Mouse (Mus musculus): Measurements from ENCODE around the gene Dnajc24. TPM values are rescaled to one million over a fixed set of nuclear protein-coding genes. Genes with fewer than 3 reads are reported as not detected.
A peak's percentile ranks its signal among the peaks of the same experiment; 100 is the strongest.

The Dnajc24 gene
- 44.1 and 44.2 TPM in 2 replicates for polyA plus RNA-seq (2016; fragmentation: Nextera tagmentation; extraction: Ambion mirVana)

DNA sequence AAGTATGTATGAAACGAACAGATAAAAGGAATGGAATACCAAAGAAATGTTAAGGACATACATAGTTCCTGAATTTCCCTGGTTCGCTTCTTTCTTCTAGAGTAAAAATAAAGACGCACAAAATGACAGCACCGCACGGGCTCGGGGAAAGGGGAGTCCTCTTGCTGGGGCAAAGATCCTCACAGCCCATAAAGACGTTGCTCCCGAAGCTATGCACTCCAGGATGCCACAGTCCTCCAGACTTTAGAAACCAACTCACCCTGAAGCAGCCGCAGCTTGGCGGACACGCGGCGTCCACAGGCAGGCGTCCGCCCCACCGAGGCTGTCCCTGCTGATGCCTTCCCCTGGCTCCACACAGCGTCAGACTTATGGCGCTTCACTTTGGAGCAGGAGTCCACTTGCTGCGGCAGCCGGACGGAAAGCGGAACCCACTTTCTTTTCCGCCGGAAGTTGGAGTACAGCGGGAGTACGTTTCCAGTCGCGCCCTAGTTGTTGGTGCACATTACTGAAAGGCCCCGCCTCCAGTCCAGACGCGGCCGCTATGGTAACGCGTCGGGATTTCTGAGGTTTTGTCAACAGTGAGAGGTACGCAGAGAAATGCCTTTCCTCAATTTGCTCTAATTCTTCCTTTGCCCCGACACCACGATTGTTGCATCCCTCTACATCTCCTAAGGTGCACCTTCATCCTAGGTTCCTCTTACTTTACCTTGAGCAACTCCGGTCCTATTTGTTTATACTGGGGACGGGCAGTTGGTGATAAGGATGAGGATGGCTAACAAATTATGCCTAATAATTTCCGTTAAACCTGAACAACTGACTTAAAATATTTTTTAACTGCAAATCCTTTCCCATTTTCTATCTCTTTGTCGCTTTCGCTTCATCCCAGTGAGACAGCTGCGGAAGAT is at the start of gene Dnajc24:
Dnajc24 (minus strand) TSS at position 715 of the 905 bp plus-strand sequence.
- Histone ChIP-seq H3K4me2 (replicated peaks) (peak within 1 kb of the TSS; percentile 66), H3K4me3 (peak within 1 kb of the TSS; percentile 79), H3K9ac (peak within 1 kb of the TSS; percentile 80), H3K27ac (no peak within 1 kb of the TSS), H3K9me3 (no peaks in the 10 kb centered on the region), H3K36me3 (no peaks in the 10 kb centered on the region), H3K27me3 (replicated peaks) (no peaks in the 10 kb centered on the region), H3K4me1 (peaks cover 5% of the 10 kb centered on the region)
- WGBS: 2% methylated on average over 44 of the region's 44 CpGs
- ATAC-seq (ENCODE audit: low FRiP score, low read depth): peak; percentile 96

DNA sequence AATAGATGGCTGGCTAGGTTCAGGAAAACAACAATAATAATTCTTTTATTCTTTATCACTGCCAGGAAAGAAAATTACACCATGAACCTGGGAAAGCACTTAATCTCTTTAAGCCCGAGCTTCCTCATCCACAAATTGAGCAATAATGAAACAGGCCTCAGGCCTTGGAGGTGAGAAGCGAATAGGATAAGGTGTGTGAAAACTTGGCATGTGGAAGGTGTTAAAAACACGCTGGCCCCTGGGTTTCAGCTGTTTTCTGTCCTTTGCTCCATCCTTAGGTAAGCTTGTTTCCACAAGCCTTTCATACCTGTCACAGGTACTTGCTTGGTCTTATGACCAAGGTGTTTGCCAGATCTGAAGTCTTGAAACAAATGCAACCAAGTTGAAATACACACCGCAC is 43.3 kb upstream of the Dnajc24 start:
- no peak overlapping the region for H3K9ac ChIP-seq
- ATAC-seq (ENCODE audit: low FRiP score, low read depth): no peak
- WGBS: 87% methylated on average over 4 of the region's 4 CpGs

DNA sequence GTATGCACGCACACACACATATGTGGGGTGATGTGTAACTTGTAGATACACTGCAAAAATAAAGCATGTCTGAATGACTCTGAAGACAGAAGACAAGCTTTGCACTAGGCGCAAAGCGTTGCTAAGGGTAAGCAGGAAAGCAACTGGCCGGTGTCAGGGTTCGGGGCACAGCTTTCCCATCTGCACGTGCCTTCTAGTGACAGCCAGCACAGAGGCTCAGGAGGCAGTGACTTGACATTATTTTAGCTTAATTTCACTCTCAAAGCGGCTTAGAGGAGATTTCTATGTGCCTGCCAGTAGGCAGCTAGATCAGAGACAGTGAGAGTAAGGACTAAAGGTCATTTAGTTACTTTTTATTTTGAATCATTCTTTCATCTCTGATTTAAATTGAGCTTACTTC is 39.1 kb upstream of the Dnajc24 start:
- no peaks in the 10 kb centered on the region for H3K9me3 ChIP-seq
- H3K27me3 ChIP-seq (replicated peaks): 0 out of 2 replicates have a peak, but pooled peaks cover 2% of the 10 kb centered on the region
- no peaks in the 10 kb centered on the region for H3K4me1 ChIP-seq
- H3K4me2 ChIP-seq (replicated peaks): no peak overlapping the region
- no peak overlapping the region for H3K4me3 ChIP-seq
- WGBS: 49% methylated on average over 7 of the region's 7 CpGs
- H3K27ac ChIP-seq: no peak overlapping the region
- H3K36me3 ChIP-seq: no peaks in the 10 kb centered on the region
- ATAC-seq (ENCODE audit: low FRiP score, low read depth): no peak
- no peak overlapping the region for H3K9ac ChIP-seq

More for the DNA sequence above, 43.3 kb upstream of the Dnajc24 start:
- no peaks in the 10 kb centered on the region for H3K9me3 ChIP-seq
- no peak overlapping the region for H3K4me2 ChIP-seq (replicated peaks)
- no peaks in the 10 kb centered on the region for H3K36me3 ChIP-seq
- H3K4me3 ChIP-seq: no peak overlapping the region
- H3K4me1 ChIP-seq: no peaks in the 10 kb centered on the region
- no peak overlapping the region for H3K27ac ChIP-seq
- H3K27me3 ChIP-seq (replicated peaks): 0 out of 2 replicates have a peak, but pooled peaks cover 10% of the 10 kb centered on the region

GRCm38 (mm10) chr2:106041961-106042360 is 38.6 kb upstream of the Dnajc24 start:
- ATAC-seq (ENCODE audit: low FRiP score, low read depth): no peak
- Histone ChIP-seq H3K27ac (no peak overlapping the region), H3K27me3 (replicated peaks) (peaks cover 5% of the 10 kb centered on the region; the same call in 1 of the 2 replicates), H3K9ac (no peak overlapping the region), H3K4me3 (no peak overlapping the region), H3K4me1 (no peaks in the 10 kb centered on the region), H3K9me3 (no peaks in the 10 kb centered on the region), H3K4me2 (replicated peaks) (no peak overlapping the region), H3K36me3 (no peaks in the 10 kb centered on the region)
- WGBS: 63% methylated on average over 5 of the region's 5 CpGs

DNA sequence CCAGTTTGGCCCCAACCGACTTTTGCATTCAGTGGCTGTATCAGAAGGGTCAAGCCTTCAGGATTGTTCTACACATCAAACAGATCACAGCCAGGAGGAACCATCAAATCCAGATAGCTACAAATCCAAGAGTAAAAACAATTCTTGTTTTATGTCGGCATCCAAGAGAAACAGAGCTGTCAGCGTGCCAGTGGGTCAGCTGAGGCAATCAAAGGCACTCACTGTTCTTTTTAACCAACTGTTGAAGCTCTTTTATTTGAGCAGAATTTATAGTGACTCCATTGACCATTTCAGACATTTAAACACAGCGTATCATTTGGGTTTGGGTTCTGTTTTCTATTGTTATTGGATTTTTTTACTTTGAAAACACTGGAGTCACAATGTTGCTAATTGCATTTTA is 34.9 kb upstream of the Dnajc24 start:
- Histone ChIP-seq H3K9me3 (no peaks in the 10 kb centered on the region), H3K4me1 (no peaks in the 10 kb centered on the region), H3K4me3 (no peak overlapping the region), H3K36me3 (no peaks in the 10 kb centered on the region), H3K4me2 (replicated peaks) (no peak overlapping the region), H3K27ac (no peak overlapping the region), H3K9ac (no peak overlapping the region), H3K27me3 (replicated peaks) (peaks cover 9% of the 10 kb centered on the region; the same call in 1 of the 2 replicates)
- no peak for ATAC-seq (ENCODE audit: low FRiP score, low read depth)
- 9% methylated on average over 4 of the region's 4 CpGs for WGBS

- Histone ChIP-seq H3K4me3 (no peak overlapping the region), H3K27ac (no peak overlapping the region), H3K4me1 (no peaks in the 10 kb centered on the region), H3K27me3 (replicated peaks) (no peaks in the 10 kb centered on the region), H3K4me2 (replicated peaks) (no peak overlapping the region), H3K36me3 (no peaks in the 10 kb centered on the region), H3K9ac (no peak overlapping the region), H3K9me3 (no peaks in the 10 kb centered on the region)
- 87% methylated on average over 3 of the region's 3 CpGs for WGBS
- ATAC-seq (ENCODE audit: low FRiP score, low read depth): no peak
Observed at GRCm38 (mm10) chr2:106024895-106025294, 21.5 kb upstream of the Dnajc24 start.

DNA sequence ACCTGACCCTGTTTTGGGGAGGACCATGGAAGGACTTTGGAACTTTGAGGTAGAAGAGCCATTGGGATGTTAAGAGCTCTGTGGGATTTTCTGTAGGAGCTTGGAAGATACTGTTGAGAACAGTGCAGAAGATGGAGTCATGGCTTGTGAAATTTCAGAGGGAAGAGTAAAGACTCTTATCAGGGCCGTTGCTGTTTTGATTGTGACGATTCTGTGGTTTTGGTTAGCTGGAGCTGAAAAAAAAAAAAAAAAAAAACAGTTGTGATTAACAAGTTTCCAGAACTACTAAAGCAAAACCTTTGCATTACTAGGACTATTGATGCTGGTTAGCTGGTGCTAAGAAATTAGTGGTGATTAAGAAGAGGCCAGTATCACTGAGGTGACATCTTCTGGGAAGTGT is 5.1 kb upstream of the Dnajc24 start:
- Histone ChIP-seq H3K9me3 (no peaks in the 10 kb centered on the region), H3K4me2 (replicated peaks) (no peak overlapping the region), H3K36me3 (no peaks in the 10 kb centered on the region), H3K27ac (no peak overlapping the region), H3K27me3 (replicated peaks) (no peaks in the 10 kb centered on the region), H3K9ac (no peak overlapping the region), H3K4me3 (no peak overlapping the region), H3K4me1 (no peaks in the 10 kb centered on the region)
- no peak for ATAC-seq (ENCODE audit: low FRiP score, low read depth)
- WGBS: 86% methylated on average over 2 of the region's 2 CpGs

DNA sequence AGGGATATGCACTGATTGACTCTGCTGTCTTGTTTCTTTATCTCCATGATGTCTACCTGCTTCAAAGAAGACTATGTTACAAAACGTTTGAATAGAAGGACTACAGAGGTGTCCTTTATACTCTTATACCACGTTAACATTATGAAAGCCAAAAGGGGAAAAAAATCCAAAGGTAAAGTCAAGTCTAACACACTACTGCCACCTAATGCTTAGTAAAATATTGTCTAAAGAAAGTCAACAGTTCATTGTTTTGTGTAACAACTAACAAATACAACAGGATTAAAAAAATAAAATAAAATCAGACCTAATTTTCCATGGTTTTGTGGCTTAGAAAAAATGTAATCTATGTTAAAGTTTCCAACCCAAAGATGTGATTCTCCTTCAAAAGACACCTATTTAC is 15.3 kb downstream of the Dnajc24 start:
- peaks cover 4% of the 10 kb centered on the region; the same call in 1 of the 2 replicates for H3K36me3 ChIP-seq
- no peak for ATAC-seq (ENCODE audit: low FRiP score, low read depth)
- H3K27me3 ChIP-seq (replicated peaks): no peaks in the 10 kb centered on the region
- no peak overlapping the region for H3K4me3 ChIP-seq
- H3K9ac ChIP-seq: no peak overlapping the region
- 32% methylated on average over 2 of the region's 2 CpGs for WGBS
- no peak overlapping the region for H3K27ac ChIP-seq
- peaks cover 7% of the 10 kb centered on the region; the same call in 1 of the 2 replicates for H3K9me3 ChIP-seq
- H3K4me1 ChIP-seq: no peaks in the 10 kb centered on the region
- no peak overlapping the region for H3K4me2 ChIP-seq (replicated peaks)

GRCm38 (mm10) chr2:105987131-105987530 is 16.2 kb downstream of the Dnajc24 start:
- peaks cover 7% of the 10 kb centered on the region; the same call in 1 of the 2 replicates for H3K9me3 ChIP-seq
- no peak overlapping the region for H3K4me3 ChIP-seq
- WGBS: 66% methylated on average over 1 of the region's 1 CpGs
- H3K9ac ChIP-seq: no peak overlapping the region
- peaks cover 4% of the 10 kb centered on the region; the same call in 1 of the 2 replicates for H3K36me3 ChIP-seq
- H3K27me3 ChIP-seq (replicated peaks): no peaks in the 10 kb centered on the region
- H3K4me2 ChIP-seq (replicated peaks): no peak overlapping the region
- no peak for ATAC-seq (ENCODE audit: low FRiP score, low read depth)
- no peak overlapping the region for H3K27ac ChIP-seq
- H3K4me1 ChIP-seq: no peaks in the 10 kb centered on the region

DNA sequence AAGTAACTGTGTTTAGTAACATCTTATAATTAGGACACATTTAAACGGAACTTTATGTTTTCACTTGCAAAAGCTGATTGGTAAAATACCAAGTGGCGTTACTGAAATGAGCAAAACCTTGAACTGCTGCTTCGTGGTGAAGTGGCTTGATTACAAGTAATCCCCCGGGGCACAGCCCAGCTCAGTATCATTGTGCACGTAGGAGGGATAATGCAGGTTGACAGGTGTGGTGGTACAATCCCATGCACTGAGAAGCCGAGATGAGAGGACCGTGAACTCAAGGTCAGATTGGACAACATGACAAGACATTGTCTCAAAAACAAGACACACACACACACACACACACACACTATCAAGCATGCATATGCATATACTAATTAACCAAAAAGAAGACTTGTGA is 18.1 kb downstream of the Dnajc24 start:
- Histone ChIP-seq H3K9ac (no peak overlapping the region), H3K4me3 (no peak overlapping the region), H3K27ac (no peak overlapping the region), H3K4me2 (replicated peaks) (no peak overlapping the region), H3K9me3 (peaks cover 7% of the 10 kb centered on the region; the same call in 1 of the 2 replicates), H3K27me3 (replicated peaks) (no peaks in the 10 kb centered on the region), H3K4me1 (no peaks in the 10 kb centered on the region), H3K36me3 (peaks cover 6% of the 10 kb centered on the region; the same call in 1 of the 2 replicates)
- ATAC-seq (ENCODE audit: low FRiP score, low read depth): no peak
- WGBS: 91% methylated on average over 7 of the region's 7 CpGs

GRCm38 (mm10) chr2:105978065-105978464 is 25.3 kb downstream of the Dnajc24 start:
- Histone ChIP-seq H3K4me1 (no peaks in the 10 kb centered on the region), H3K4me3 (no peak overlapping the region), H3K9ac (no peak overlapping the region), H3K9me3 (no peaks in the 10 kb centered on the region), H3K27me3 (replicated peaks) (no peaks in the 10 kb centered on the region), H3K36me3 (peaks cover 5% of the 10 kb centered on the region; the same call in 1 of the 2 replicates), H3K4me2 (replicated peaks) (no peak overlapping the region), H3K27ac (no peak overlapping the region)
- ATAC-seq (ENCODE audit: low FRiP score, low read depth): no peak
- 92% methylated on average over 2 of the region's 2 CpGs for WGBS

DNA sequence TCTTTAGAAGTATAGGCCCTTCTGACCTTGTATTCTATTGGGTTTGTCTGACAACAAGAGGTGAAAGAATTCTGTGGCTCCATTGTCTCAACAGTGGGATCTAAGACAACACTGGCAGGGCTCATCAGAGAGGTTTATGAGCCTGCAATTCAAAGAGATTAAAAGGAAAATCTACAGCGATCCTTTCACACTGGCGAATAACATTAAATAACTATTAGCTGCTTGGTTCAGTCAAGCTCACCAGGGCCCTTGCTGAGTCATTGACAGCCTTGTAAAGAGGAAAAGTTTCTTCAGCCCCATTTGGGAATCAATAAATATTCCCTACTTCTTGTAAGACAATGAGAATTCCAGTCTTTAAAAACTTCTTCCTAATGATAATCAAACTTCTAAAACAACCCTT is 29.4 kb downstream of the Dnajc24 start:
- 0 out of 2 replicates have a peak, but pooled peaks cover 5% of the 10 kb centered on the region for H3K36me3 ChIP-seq
- H3K27ac ChIP-seq: no peak overlapping the region
- H3K4me2 ChIP-seq (replicated peaks): no peak overlapping the region
- H3K4me1 ChIP-seq: no peaks in the 10 kb centered on the region
- WGBS: 3% methylated on average over 2 of the region's 2 CpGs
- ATAC-seq (ENCODE audit: low FRiP score, low read depth): peak; percentile 56; the same call in 1 of the 2 replicates
- H3K9me3 ChIP-seq: no peaks in the 10 kb centered on the region
- no peak overlapping the region for H3K9ac ChIP-seq
- no peaks in the 10 kb centered on the region for H3K27me3 ChIP-seq (replicated peaks)
- no peak overlapping the region for H3K4me3 ChIP-seq

Data from neural tube, embryonic 12.5 days (tissue).